Mouse (Mus musculus): Measurements from ENCODE around the gene Cxxc4. TPM values are rescaled to one million over a fixed set of nuclear protein-coding genes. Genes with fewer than 3 reads are reported as not detected.
"Not testable (repeated sequence)": the region's sequence is repeated elsewhere in the genome, so short reads cannot be mapped to it uniquely, and the experiment has no call there.

Cxxc4 gene
- not detected for polyA plus RNA-seq (2017; shearing (Covaris generic))

- no peak for ATAC-seq
Observed at GRCm38 (mm10) chr3:134236414-134237112, at the start of gene Cxxc4. Gene Cxxc4, plus strand, starts transcription at chr3:134236484.

- no peak for ATAC-seq
Observed at GRCm38 (mm10) chr3:134188979-134189946, 47.0 kb upstream of the Cxxc4 start.

GRCm38 (mm10) chr3:134190046-134190445 lies 46.2 kb upstream of the Cxxc4 start:
- ATAC-seq: no peak

- ATAC-seq: no peak
Observed at GRCm38 (mm10) chr3:134199892-134200291, 36.4 kb upstream of the Cxxc4 start.

GRCm38 (mm10) chr3:134206624-134207023 lies 29.7 kb upstream of the Cxxc4 start:
- no peak for ATAC-seq

- ATAC-seq: no peak
Observed at GRCm38 (mm10) chr3:134210950-134211349, 25.3 kb upstream of the Cxxc4 start.

- ATAC-seq: not testable (repeated sequence)
Observed at GRCm38 (mm10) chr3:134219881-134220280, 16.4 kb upstream of the Cxxc4 start.

GRCm38 (mm10) chr3:134221002-134221401 lies 15.3 kb upstream of the Cxxc4 start:
- ATAC-seq: no peak

GRCm38 (mm10) chr3:134222593-134222992 lies 13.7 kb upstream of the Cxxc4 start:
- no peak for ATAC-seq

GRCm38 (mm10) chr3:134223956-134224355 lies 12.3 kb upstream of the Cxxc4 start:
- ATAC-seq: no peak

GRCm38 (mm10) chr3:134225928-134226327 lies 10.4 kb upstream of the Cxxc4 start:
- no peak for ATAC-seq

GRCm38 (mm10) chr3:134232753-134233152 lies 3.5 kb upstream of the Cxxc4 start:
- no peak for ATAC-seq

- ATAC-seq: no peak
Observed at GRCm38 (mm10) chr3:134235491-134236413, 532 bp upstream of the Cxxc4 start.

GRCm38 (mm10) chr3:134237113-134237805 lies 975 bp downstream of the Cxxc4 start:
- ATAC-seq: no peak

GRCm38 (mm10) chr3:134238621-134239310 lies 2.5 kb downstream of the Cxxc4 start:
- no peak for ATAC-seq

- ATAC-seq: no peak
Observed at GRCm38 (mm10) chr3:134239321-134239970, 3.2 kb downstream of the Cxxc4 start.

- ATAC-seq: no peak
Observed at GRCm38 (mm10) chr3:134239971-134240717, 3.9 kb downstream of the Cxxc4 start.

GRCm38 (mm10) chr3:134240718-134241025 lies 4.4 kb downstream of the Cxxc4 start:
- ATAC-seq: no peak

- ATAC-seq: no peak
Observed at GRCm38 (mm10) chr3:134243168-134243849, 7.0 kb downstream of the Cxxc4 start.

Measured in CD4-positive, CD25-positive, alpha-beta regulatory T cell, adult 4 months (primary cell).